In genomic region chr4:43533270-43533669, GRCm38 (mm10) we compare ENCODE assay signal across 20 mouse cellular contexts. TPM values are rescaled to one million over a fixed set of nuclear protein-coding genes. Genes with fewer than 3 reads are reported as not detected.
DNase-seq lines count a peak whose midpoint lies in the region; TF ChIP-seq lines count a peak whose summit lies in the region.
"Had no signal": no experiment of that assay in that cellular context is flagged by ENCODE, and none has a peak within 500 bp of the region (broad histone marks: within the 10 kb centered on the region; RNA-seq: fewer than 3 reads in every experiment).

No protein-coding gene starts in this region.

- peak; percentile 90 to 94 for DNase-seq in adrenal gland, adult (ENCODE audit: inconsistent age in 2 of 2, low spot score in 1 of 2)
- no peak for DNase-seq in adrenal gland, postnatal 4 days (ENCODE audit: low spot score in 2 of 2)
- peak; percentile 56 for DNase-seq in ovary, postnatal 36 days (ENCODE audit: low spot score)
- DNase-seq in ovary, postnatal 14 days (ENCODE audit: low spot score), result no peak
- DNase-seq in kidney, adult 9 months, result peak; percentile 49
- DNase-seq in heart, postnatal 25 days (ENCODE audit: low spot score), result no peak
- no peak for DNase-seq in cerebellum, adult 2 months
- DNase-seq in natural killer cell, adult 2 months (ENCODE audit: low spot score in 2 of 2), result no peak
- DNase-seq: cerebellum, postnatal 14 days; heart, postnatal 10 days; liver, embryonic 13.5 days; lung, embryonic 14.5 days; lung, postnatal 36 days had no signal

- no peak overlapping the region for H3K4me3 ChIP-seq in cerebellum, adult 2 months (replicated peaks; ENCODE audit: insufficient read depth, low read depth, low read length)
- H3K4me3 ChIP-seq: embryonic facial prominence, embryonic 13.5 days; forebrain, embryonic 15.5 days; heart, embryonic 10.5 days; hindbrain, embryonic 12.5 days; liver, embryonic 13.5 days; stomach, embryonic 15.5 days had no signal

- intact Hi-C loops in heart, postnatal 25 days (cut with DNase I), result loop anchor here (5.0 kb wide), 2 partner anchors 44 to 179 kb away; partner anchors contain the start of genes Gba2, Olfr71 and Rgp1

- WGBS in cerebellum, adult 2 months, result 89% methylated on average over 9 of the region's 9 CpGs

- no peaks in the 10 kb centered on the region for H3K27me3 ChIP-seq in cerebellum, adult 2 months (ENCODE audit: control insufficient read depth, insufficient read depth, low read length)
- H3K27me3 ChIP-seq: embryonic facial prominence, embryonic 13.5 days; forebrain, embryonic 15.5 days; hindbrain, embryonic 12.5 days; liver, embryonic 13.5 days; Patski; stomach, embryonic 15.5 days had no signal

- no peak overlapping the region for H3K27ac ChIP-seq in cerebellum, adult 2 months (ENCODE audit: insufficient read depth, low read length)
- H3K27ac ChIP-seq: embryonic facial prominence, embryonic 13.5 days; forebrain, embryonic 15.5 days; heart, embryonic 10.5 days; hindbrain, embryonic 12.5 days; liver, embryonic 13.5 days; stomach, embryonic 15.5 days had no signal

- TF ChIP-seq POLR2A in cerebellum, adult 2 months (IDR thresholded peaks at IDR 0.05; ENCODE audit: borderline replicate concordance, insufficient read depth, low read length), result no peak

- H3K4me1 ChIP-seq in cerebellum, adult 2 months (ENCODE audit: control insufficient read depth, insufficient read depth, low read length), result no peaks in the 10 kb centered on the region
- H3K4me1 ChIP-seq: embryonic facial prominence, embryonic 13.5 days; forebrain, embryonic 15.5 days; hindbrain, embryonic 12.5 days; stomach, embryonic 15.5 days had no signal

- TF ChIP-seq CTCF in cerebellum, adult 2 months (IDR thresholded peaks at IDR 0.05; ENCODE audit: borderline replicate concordance, insufficient read depth, low read depth, low read length), result no peak

RNA-seq across cellular contexts. Expression of gene Tpm2, which starts 9.7 kb away (rescaled TPM):
- 100 to 1,000 TPM; 135 to 293 TPM for total RNA-seq in adrenal gland, postnatal 4 days (2021)
- 10 to 100 TPM; 25.2 to 40.7 TPM for total RNA-seq in heart, postnatal 25 days (2021)
- polyA plus RNA-seq in cerebellum, adult 2 months (2012; rRNA removed), result 18.0 and 21.1 TPM in 2 replicates
- polyA plus RNA-seq: activated CD4-positive, CD25-positive, alpha-beta regulatory T cell, adult 4 months had no signal

RNA-seq across cellular contexts. Expression of gene Car9, which starts 26.5 kb away (rescaled TPM):
- total RNA-seq in adrenal gland, postnatal 4 days (2021), result 1 to 10 TPM; 1.4 to 1.5 TPM
- total RNA-seq in heart, postnatal 25 days (2021), result under 1 TPM; 0.31 to 0.34 TPM
- polyA plus RNA-seq in cerebellum, adult 2 months (2012; rRNA removed), result 15.8 and 17.7 TPM in 2 replicates
- polyA plus RNA-seq: Patski had no signal

RNA-seq across cellular contexts. Expression of gene Creb3, which starts 28.9 kb away (rescaled TPM):
- 100 to 1,000 TPM; 130 to 160 TPM for total RNA-seq in adrenal gland, postnatal 4 days (2021)
- 10 to 100 TPM; 45.8 to 48.3 TPM for total RNA-seq in heart, postnatal 25 days (2021)
- 70.4 and 71.2 TPM in 2 replicates for polyA plus RNA-seq in cerebellum, adult 2 months (2012; rRNA removed)

RNA-seq across cellular contexts. Expression of gene Tln1, which starts 29.2 kb away (rescaled TPM):
- total RNA-seq in adrenal gland, postnatal 4 days (2021), result 100 to 1,000 TPM; 209 to 246 TPM
- total RNA-seq in heart, postnatal 25 days (2021), result 100 to 1,000 TPM; 115 to 124 TPM
- 48.8 and 53.9 TPM in 2 replicates for polyA plus RNA-seq in cerebellum, adult 2 months (2012; rRNA removed)

RNA-seq across cellular contexts. Expression of gene Arhgef39, which starts 33.8 kb away (rescaled TPM):
- total RNA-seq in adrenal gland, postnatal 4 days (2021), result 10 to 100 TPM; 11.3 to 15.0 TPM
- total RNA-seq in heart, postnatal 25 days (2021), result under 1 TPM; 0.39 to 0.61 TPM
- polyA plus RNA-seq in cerebellum, adult 2 months (2012; rRNA removed), result 2.8 and 3.2 TPM in 2 replicates

Comparison
In these comparisons a context has a peak if more than half of its experiments do, and no peak if none do; other contexts are left out.
1. DNase-seq: peak in adrenal gland, adult (2 of 2), ovary, postnatal 36 days (single experiment) and kidney, adult 9 months (single experiment); none in adrenal gland, postnatal 4 days (0 of 2), ovary, postnatal 14 days (single experiment), heart, postnatal 25 days (single experiment), cerebellum, adult 2 months (0 of 2) and natural killer cell, adult 2 months (0 of 2).